Mouse (Mus musculus) megakaryocyte, embryonic 14.5 days (primary cell): ENCODE measurements at regions not wholly inside any gene's neighbourhood (a gene's known extent, or its start where the extent isn't known, plus 50 kb on each side); places are given as distances from the start of the nearest gene placed in this dataset.

Source experiments
- FLI1 ChIP-seq: IDR thresholded peaks from 2 replicates; pipeline ENCODE4 v1.6.1; 2012; ENCODE audit warnings: low read length, inconsistent platforms, mixed read lengths
- GATA1 ChIP-seq: IDR thresholded peaks from 3 replicates; pipeline ENCODE4 v1.6.1; 2012; ENCODE audit warnings: mixed read lengths, low read length, inconsistent platforms, borderline replicate concordance

DNA sequence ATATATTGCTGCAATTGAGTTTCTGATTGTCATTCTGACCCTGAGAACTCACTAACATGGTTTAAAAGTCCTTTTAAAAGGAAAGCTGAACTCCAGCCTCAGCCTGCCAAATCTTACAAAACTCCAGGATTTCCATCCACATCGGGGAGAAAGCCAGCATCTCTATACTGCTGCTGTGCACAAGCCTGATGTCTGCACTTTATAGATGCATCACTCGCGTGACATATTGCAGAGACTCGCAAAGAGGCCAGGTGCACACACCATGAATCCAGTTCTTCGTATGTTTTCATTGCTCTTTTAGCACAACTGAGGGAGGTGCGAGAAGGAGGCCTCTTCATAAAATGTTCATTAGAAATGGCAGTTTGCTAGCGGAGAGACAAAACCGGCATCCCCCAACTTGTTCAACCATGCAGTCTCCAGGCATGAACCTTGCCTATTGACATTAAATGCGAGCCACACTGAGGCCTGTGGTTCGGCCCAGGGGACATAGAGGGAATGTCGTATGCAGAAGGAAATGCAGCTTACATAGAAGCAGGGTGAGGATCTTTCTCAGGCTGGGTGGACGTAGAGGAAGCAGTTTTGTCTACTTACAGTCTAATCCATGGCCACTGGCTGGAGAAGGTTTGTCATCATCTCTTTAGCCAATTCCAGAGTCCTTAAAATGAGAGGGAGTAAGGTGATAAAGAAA, 297.0 kb downstream of the Gm11361 start:
- TF ChIP-seq GATA1: no peak
- no peak for TF ChIP-seq FLI1
